21 mouse cellular contexts compared by ENCODE assay signal in the genomic region with DNA sequence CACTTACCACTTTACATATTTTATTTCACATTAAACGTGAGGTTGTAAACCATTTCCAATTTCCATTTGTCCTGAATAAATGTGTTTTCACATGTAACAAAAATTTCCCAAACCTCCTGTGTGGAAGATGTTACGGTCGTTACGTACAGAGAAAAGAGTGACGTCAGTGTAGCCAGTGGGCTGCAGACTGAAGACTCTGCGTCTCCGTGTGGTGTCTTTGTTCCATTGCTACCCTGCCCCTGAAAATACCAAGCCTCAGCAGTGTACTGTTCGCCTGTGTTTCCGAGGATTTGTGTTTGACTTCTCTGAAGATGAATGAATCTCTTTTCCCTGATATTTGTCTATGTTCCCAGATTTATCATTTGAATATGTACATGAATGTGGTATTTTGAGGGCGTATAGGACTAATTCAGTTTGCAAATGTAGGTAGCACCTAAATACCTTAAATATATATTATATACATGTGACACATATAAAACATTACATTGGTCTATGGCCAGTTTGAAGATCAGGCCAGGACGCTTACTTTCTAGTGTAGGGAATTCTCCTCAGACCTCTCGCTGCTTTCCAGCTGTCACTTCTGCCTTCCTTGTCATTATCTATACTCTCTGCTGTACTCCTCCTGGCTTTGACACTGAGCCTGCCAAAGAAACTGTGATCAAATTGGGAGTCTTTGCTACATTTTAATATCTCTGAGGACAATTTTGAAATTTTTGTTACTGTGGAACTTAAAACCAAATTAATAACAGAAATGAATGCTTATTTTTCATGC.
A peak's percentile ranks its signal among the peaks of the same experiment; 100 is the strongest.
DNase-seq lines count a peak whose midpoint lies in the region; ATAC-seq lines count a peak whose summit lies in the region.
"Had no signal": no experiment of that assay in that cellular context is flagged by ENCODE, and none has a peak within 500 bp of the region (broad histone marks: within the 10 kb centered on the region; RNA-seq: fewer than 3 reads in every experiment).

No protein-coding gene starts in this region.

- no peaks in the 10 kb centered on the region for H3K27me3 ChIP-seq in neural tube, embryonic 11.5 days (ENCODE audit: control insufficient read depth, insufficient read depth, low read length)
- no peaks in the 10 kb centered on the region for H3K27me3 ChIP-seq in hindbrain, embryonic 16.5 days (replicated peaks; ENCODE audit: control insufficient read depth, insufficient read depth, low read length)
- H3K27me3 ChIP-seq: limb, embryonic 12.5 days; neural tube, embryonic 13.5 days had no signal

- H3K4me2 ChIP-seq in neural tube, embryonic 11.5 days (ENCODE audit: low read depth): no peak overlapping the region
- H3K4me2 ChIP-seq in hindbrain, embryonic 16.5 days (ENCODE audit: low read length): no peak overlapping the region
- H3K4me2 ChIP-seq: limb, embryonic 12.5 days; liver, embryonic 11.5 days; neural tube, embryonic 13.5 days had no signal

- WGBS in neural tube, embryonic 11.5 days: 66% methylated on average over 12 of the region's 12 CpGs
- WGBS in hindbrain, embryonic 16.5 days: 43% methylated on average over 12 of the region's 12 CpGs

- H3K9me3 ChIP-seq in neural tube, embryonic 11.5 days (ENCODE audit: control insufficient read depth, low read length): no peaks in the 10 kb centered on the region
- no peaks in the 10 kb centered on the region for H3K9me3 ChIP-seq in hindbrain, embryonic 16.5 days (ENCODE audit: control insufficient read depth, low read length)
- H3K9me3 ChIP-seq: forebrain, embryonic 10.5 days; limb, embryonic 12.5 days; neural tube, embryonic 13.5 days had no signal

- ATAC-seq in neural tube, embryonic 11.5 days (ENCODE audit: insufficient read depth, low FRiP score, low TSS enrichment): peak; percentile 86
- ATAC-seq in hindbrain, embryonic 16.5 days: peak; percentile 64; the same call in 1 of the 2 replicates
- ATAC-seq: liver, postnatal 0 days; lung, postnatal 0 days had no signal

- no peaks in the 10 kb centered on the region for H3K4me1 ChIP-seq in neural tube, embryonic 11.5 days (ENCODE audit: control insufficient read depth, insufficient read depth, low read length)
- H3K4me1 ChIP-seq in hindbrain, embryonic 16.5 days (ENCODE audit: control insufficient read depth, insufficient read depth, low read depth, low read length): no peaks in the 10 kb centered on the region
- H3K4me1 ChIP-seq: forebrain, embryonic 10.5 days; limb, embryonic 12.5 days; neural tube, embryonic 13.5 days had no signal

- no peak overlapping the region for H3K4me3 ChIP-seq in neural tube, embryonic 11.5 days (ENCODE audit: low read depth, low read length)
- H3K4me3 ChIP-seq in hindbrain, embryonic 16.5 days (ENCODE audit: low read length): no peak overlapping the region
- H3K4me3 ChIP-seq: forebrain, embryonic 10.5 days; limb, embryonic 12.5 days; neural tube, embryonic 13.5 days had no signal

- H3K9ac ChIP-seq in neural tube, embryonic 11.5 days (ENCODE audit: low read length): no peak overlapping the region
- H3K9ac ChIP-seq in hindbrain, embryonic 16.5 days (ENCODE audit: low read depth, low read length): no peak overlapping the region
- H3K9ac ChIP-seq: limb, embryonic 12.5 days; liver, postnatal 0 days; neural tube, embryonic 13.5 days had no signal

- H3K27ac ChIP-seq in neural tube, embryonic 11.5 days (ENCODE audit: low read depth, low read length): no peak overlapping the region
- H3K27ac ChIP-seq in hindbrain, embryonic 16.5 days (ENCODE audit: low read depth, low read length): no peak overlapping the region
- H3K27ac ChIP-seq: forebrain, embryonic 10.5 days; kidney, postnatal 0 days; limb, embryonic 12.5 days; macrophage; neural tube, embryonic 13.5 days had no signal

- peak; percentile 8 for DNase-seq in embryo, embryonic 10.5 days (ENCODE audit: low spot score)
- DNase-seq in embryo, embryonic 9.5 days (ENCODE audit: extremely low spot score): no peak
- no peak for DNase-seq in neural tube, embryonic 11.5 days (ENCODE audit: low spot score)
- DNase-seq in neural tube, embryonic 10.5 days (ENCODE audit: extremely low spot score, low spot score): no peak
- DNase-seq in layer of hippocampus, adult 9-10 months (ENCODE audit: low spot score): no peak
- no peak for DNase-seq in heart, postnatal 10 days
- DNase-seq in right cerebral cortex, postnatal 4 days: no peak
- DNase-seq: adrenal gland, postnatal 14 days; cerebellum, adult 9-10 months; gastrocnemius, postnatal 36 days; heart, postnatal 36 days; kidney, adult 2 months; liver, postnatal 0 days had no signal

- H3K36me3 ChIP-seq in neural tube, embryonic 11.5 days (ENCODE audit: control insufficient read depth, insufficient read depth, low read length): no peaks in the 10 kb centered on the region
- H3K36me3 ChIP-seq in hindbrain, embryonic 16.5 days (ENCODE audit: control insufficient read depth, insufficient read depth, low read length): no peaks in the 10 kb centered on the region
- H3K36me3 ChIP-seq: forebrain, embryonic 10.5 days; limb, embryonic 12.5 days; neural tube, embryonic 13.5 days had no signal

- intact Hi-C loops in heart, postnatal 10 days (cut with DNase I): no loop called here
